Mouse (Mus musculus): ENCODE data around the gene Ush2a.

DNA sequence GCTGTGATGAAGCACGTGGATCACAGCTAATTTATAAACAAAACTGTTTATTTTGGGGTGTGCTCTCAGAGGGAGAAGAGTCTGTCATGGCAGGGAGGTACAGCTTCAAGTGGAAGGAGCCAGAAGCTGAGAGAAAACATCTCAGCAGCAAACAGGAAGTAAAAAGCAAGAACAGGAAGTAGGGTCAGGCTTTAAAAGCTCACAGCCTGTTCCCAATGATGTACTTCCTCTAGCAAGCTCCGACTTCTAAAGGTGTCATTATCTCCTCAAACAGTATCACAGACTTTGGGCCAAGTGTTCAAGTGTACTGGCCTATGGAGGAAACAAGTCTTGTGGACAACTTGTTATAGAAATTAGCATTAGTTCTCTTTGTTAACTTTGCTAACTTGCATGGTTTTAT is 85.9 kb downstream of the Ush2a start:
- TF ChIP-seq MAX (IDR thresholded peaks at IDR 0.05; ENCODE audit: low read depth) (no peak), POLR2A (IDR thresholded peaks at IDR 0.05; ENCODE audit: insufficient read length, low read depth) (no peak), TCF3 (IDR thresholded peaks at IDR 0.05; ENCODE audit: insufficient read length, low read depth) (no peak), MYOD1 (IDR thresholded peaks at IDR 0.05; ENCODE audit: control insufficient read depth in 1 of 3, insufficient read length in 2 of 3, low read depth in 2 of 3) (no peak), E2F4 (IDR thresholded peaks at IDR 0.05; ENCODE audit: insufficient read depth) (no peak), SRF (IDR thresholded peaks at IDR 0.05; ENCODE audit: control insufficient read depth, insufficient read length, low read depth) (no peak), CEBPB (IDR thresholded peaks at IDR 0.05; ENCODE audit: insufficient read depth, poor library complexity, severe bottlenecking) (no peak)

Measured in myocyte (in vitro differentiated cells).